Mouse (Mus musculus) small intestine, adult 2 months (tissue): Measurements from ENCODE around the gene Errfi1.

Experiments
- CTCF ChIP-seq: fragments of 200-500 bp; IDR thresholded peaks from 2 replicates; pipeline ENCODE4 v1.5.1; 2012; ENCODE audit warnings: low read depth, mild to moderate bottlenecking, control low read depth, inconsistent platforms, low read length, moderate library complexity, mixed read lengths; ENCODE audit not compliant: insufficient replicate concordance, insufficient read length; ENCODE audit errors: extremely low read depth
- POLR2A ChIP-seq: fragments of 200-500 bp; IDR thresholded peaks from 2 replicates; pipeline ENCODE4 v1.6.1; 2012; ENCODE audit warnings: low read depth, mild to moderate bottlenecking, control low read depth, inconsistent platforms, low read length, moderate library complexity

DNA sequence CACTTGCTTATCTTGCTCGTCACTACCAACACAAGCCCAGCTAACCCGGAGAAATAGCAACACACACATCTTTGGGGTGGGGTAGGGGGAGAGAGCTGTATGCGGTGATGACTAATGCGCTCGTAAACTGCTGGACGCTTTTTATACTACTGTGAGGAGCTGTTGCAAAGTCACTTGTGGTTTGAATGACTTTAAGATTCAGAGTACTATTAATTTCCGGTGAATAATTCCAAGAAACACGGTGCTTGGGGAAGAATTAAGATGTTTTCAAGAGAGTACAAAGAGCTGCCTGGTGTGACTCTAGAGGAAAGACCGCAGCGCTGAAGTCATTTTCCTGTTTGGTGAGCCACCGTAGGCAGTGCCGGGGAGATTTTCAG is 45.3 kb upstream of the Errfi1 start:
- TF ChIP-seq POLR2A (no peak), CTCF (no peak)
